Mouse (Mus musculus) forebrain, embryonic 14.5 days (tissue): ENCODE data around the gene Nkapd1. TPM values are rescaled to one million over a fixed set of nuclear protein-coding genes. Genes with fewer than 3 reads are reported as not detected.
A peak's percentile ranks its signal among the peaks of the same experiment; 100 is the strongest.

Experiments
- ATAC-seq: fragments of 200-750 bp; cut with Nextera tagmentation; 2 replicates; pipeline ENCODE4 v1.8.0; 2017; ENCODE audit warnings: mild to moderate bottlenecking, moderate library complexity
- DNase-seq: peaks from one replicate; pipeline ENCODE4 v3.0.0-alpha.2; 2015; ENCODE audit warnings: low spot score
- H3K27ac ChIP-seq: fragments of 300-500 bp; sonication (generic); 2 replicates; pipeline ENCODE4 v1.5.1; 2014; ENCODE audit warnings: low read depth, mild to moderate bottlenecking, control low read depth, low read length, moderate library complexity
- H3K27me3 ChIP-seq: fragments of 300-500 bp; sonication (generic); replicated peaks from 2 replicates; pipeline ENCODE4 v1.6.1; 2014; ENCODE audit warnings: low read length, control low read depth, mixed read lengths; ENCODE audit not compliant: control insufficient read depth, insufficient read depth
- H3K36me3 ChIP-seq: fragments of 300-500 bp; sonication (generic); 2 replicates; pipeline ENCODE4 v1.6.1; 2014; ENCODE audit warnings: low read length, control low read depth; ENCODE audit not compliant: control insufficient read depth, insufficient read depth
- H3K4me1 ChIP-seq: fragments of 300-500 bp; sonication (generic); 2 replicates; pipeline ENCODE4 v1.6.1; 2014; ENCODE audit warnings: antibody characterized with exemption, low read length, control low read depth; ENCODE audit not compliant: control insufficient read depth, insufficient read depth
- H3K4me2 ChIP-seq: fragments of 300-500 bp; sonication (generic); 2 replicates; pipeline ENCODE4 v1.6.1; 2014; ENCODE audit warnings: mild to moderate bottlenecking, control low read depth, low read length
- H3K4me3 ChIP-seq: fragments of 300-500 bp; sonication (generic); 2 replicates; pipeline ENCODE4 v1.5.1; 2014; ENCODE audit warnings: low read depth, low read length, control low read depth
- H3K9ac ChIP-seq: fragments of 300-500 bp; sonication (generic); 2 replicates; pipeline ENCODE4 v1.6.1; 2014; ENCODE audit warnings: mild to moderate bottlenecking, low read length, control low read depth, moderate library complexity
- H3K9me3 ChIP-seq: fragments of 300-500 bp; sonication (generic); replicated peaks from 2 replicates; pipeline ENCODE4 v1.6.1; 2016; ENCODE audit warnings: low read length, control low read depth, mixed read lengths; ENCODE audit not compliant: control insufficient read depth
- WGBS: fragments of 180-500 bp; shearing (Covaris S2); extraction: QIAGEN DNeasy Blood & Tissue Kit; methylation state at CpG from one replicate; pipeline ENCODE4 v1.1.7; 2014; 5-methylcytosine and 5-hydroxymethylcytosine counted together
- polyA plus RNA-seq: library from polyadenylated mRNA; unstranded; fragments of >200 nt; fragmentation: Nextera tagmentation; extraction: Ambion mirVana; gene quantifications from 2 replicates; pipeline ENCODE4 v1.2.1, GENCODE M21; 2014

The Nkapd1 gene
- polyA plus RNA-seq, 1 experiment from 2014 or later, result 22.0 TPM

GRCm38 (mm10) chr9:50603998-50604324, 13.3 kb downstream of the Nkapd1 start:
- 0% methylated on average over 24 of the region's 24 CpGs for WGBS
- H3K4me1 ChIP-seq, result peaks cover 18% of the 10 kb centered on the region
- H3K27ac ChIP-seq, result peak overlapping the region; percentile 76; the same call in 1 of the 2 replicates
- peak overlapping the region; percentile 85 for H3K9ac ChIP-seq
- H3K9me3 ChIP-seq, result no peaks in the 10 kb centered on the region
- DNase-seq (no peak), ATAC-seq (peak; percentile 87)
- H3K4me2 ChIP-seq, result peak overlapping the region; percentile 95
- no peaks in the 10 kb centered on the region for H3K27me3 ChIP-seq
- H3K36me3 ChIP-seq, result peaks cover 47% of the 10 kb centered on the region
- peak overlapping the region; percentile 67 for H3K4me3 ChIP-seq

- Histone ChIP-seq H3K27me3 (no peaks in the 10 kb centered on the region), H3K36me3 (peaks cover 47% of the 10 kb centered on the region), H3K4me3 (peak within 1 kb of the TSS; percentile 67), H3K27ac (peak within 1 kb of the TSS; percentile 76), H3K4me2 (peak within 1 kb of the TSS; percentile 95), H3K4me1 (peaks cover 18% of the 10 kb centered on the region), H3K9me3 (no peaks in the 10 kb centered on the region), H3K9ac (peak within 1 kb of the TSS; percentile 85)
- DNase-seq (peak; percentile 99), ATAC-seq (peak; percentile 98)
- 1% methylated on average over 48 of the region's 48 CpGs for WGBS
These were observed 13.9 kb downstream of the Nkapd1 start, which contains the start of the genes Sdhd and Timm8b for GRCm38 (mm10) chr9:50603189-50603997. Sdhd (minus strand) TSS chr9:50603812. Timm8b (plus strand) TSS chr9:50603910.

GRCm38 (mm10) chr9:50602055-50602845, 15.0 kb downstream of the Nkapd1 start:
- Histone ChIP-seq H3K4me1 (peaks cover 18% of the 10 kb centered on the region), H3K9ac (no peak overlapping the region), H3K9me3 (no peaks in the 10 kb centered on the region), H3K36me3 (peaks cover 47% of the 10 kb centered on the region), H3K4me2 (peak overlapping the region; percentile 95), H3K4me3 (peak overlapping the region; percentile 67), H3K27ac (no peak overlapping the region), H3K27me3 (no peaks in the 10 kb centered on the region)
- DNase-seq (no peak), ATAC-seq (no peak)
- 92% methylated on average over 7 of the region's 7 CpGs for WGBS

DNA sequence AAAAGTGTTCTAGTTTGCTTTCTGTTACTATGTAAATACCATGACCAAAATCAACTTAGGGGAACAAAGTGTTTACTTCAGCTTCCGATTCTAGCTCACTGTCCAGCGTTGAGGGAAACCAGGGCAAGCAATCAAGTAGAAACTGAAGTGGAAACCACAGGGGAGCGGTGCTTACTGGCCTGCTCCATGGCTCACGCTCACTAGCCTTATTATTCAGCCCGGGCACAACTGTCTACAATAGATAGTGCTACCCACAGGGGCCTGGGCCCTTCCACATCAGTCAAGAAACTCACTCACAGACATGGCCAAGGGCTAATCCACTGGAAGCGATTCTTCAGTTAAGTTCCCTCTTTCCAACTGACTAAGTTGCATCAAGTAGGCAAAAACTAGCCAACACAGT, 15.7 kb downstream of the Nkapd1 start:
- DNase-seq (no peak), ATAC-seq (no peak)
- no peak overlapping the region for H3K9ac ChIP-seq
- no peak overlapping the region for H3K27ac ChIP-seq
- H3K4me2 ChIP-seq, result no peak overlapping the region
- H3K9me3 ChIP-seq, result no peaks in the 10 kb centered on the region
- peaks cover 18% of the 10 kb centered on the region for H3K4me1 ChIP-seq
- 88% methylated on average over 6 of the region's 6 CpGs for WGBS
- H3K36me3 ChIP-seq, result peaks cover 49% of the 10 kb centered on the region
- no peak overlapping the region for H3K4me3 ChIP-seq
- H3K27me3 ChIP-seq, result no peaks in the 10 kb centered on the region

DNA sequence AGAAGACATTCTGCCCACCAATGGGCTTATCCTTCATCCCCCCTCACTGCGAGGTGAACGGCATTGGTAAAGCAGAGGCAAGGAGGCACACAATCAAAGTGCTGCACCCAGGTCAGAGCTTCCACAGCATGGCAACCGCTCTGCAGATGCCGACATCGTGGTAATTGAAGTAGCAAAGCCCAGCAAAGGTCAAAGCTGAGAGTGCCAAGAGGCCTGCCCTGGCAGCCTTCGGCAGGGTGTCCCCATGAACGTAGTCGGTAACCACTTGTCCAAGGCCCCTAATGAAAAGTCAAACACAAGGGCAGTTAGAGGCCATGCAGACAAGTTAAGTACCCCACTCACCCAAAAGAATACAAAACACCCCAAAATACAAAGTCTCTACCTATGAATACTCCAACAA, 20.3 kb downstream of the Nkapd1 start:
- Histone ChIP-seq H3K27ac (no peak overlapping the region), H3K4me2 (no peak overlapping the region), H3K9me3 (no peaks in the 10 kb centered on the region), H3K27me3 (no peaks in the 10 kb centered on the region), H3K36me3 (peaks cover 58% of the 10 kb centered on the region), H3K9ac (no peak overlapping the region), H3K4me3 (no peak overlapping the region), H3K4me1 (peaks cover under 1% of the 10 kb centered on the region; the same call in 1 of the 2 replicates)
- 95% methylated on average over 8 of the region's 8 CpGs for WGBS
- ATAC-seq (no peak), DNase-seq (no peak)

GRCm38 (mm10) chr9:50594794-50595417, 22.4 kb downstream of the Nkapd1 start:
- no peak overlapping the region for H3K4me2 ChIP-seq
- H3K27me3 ChIP-seq, result no peaks in the 10 kb centered on the region
- no peaks in the 10 kb centered on the region for H3K9me3 ChIP-seq
- DNase-seq, result no peak
- H3K27ac ChIP-seq, result no peak overlapping the region
- H3K36me3 ChIP-seq, result peaks cover 51% of the 10 kb centered on the region
- no peaks in the 10 kb centered on the region for H3K4me1 ChIP-seq
- no peak overlapping the region for H3K4me3 ChIP-seq
- WGBS, result 81% methylated on average over 12 of the region's 12 CpGs
- no peak for ATAC-seq
- no peak overlapping the region for H3K9ac ChIP-seq

DNA sequence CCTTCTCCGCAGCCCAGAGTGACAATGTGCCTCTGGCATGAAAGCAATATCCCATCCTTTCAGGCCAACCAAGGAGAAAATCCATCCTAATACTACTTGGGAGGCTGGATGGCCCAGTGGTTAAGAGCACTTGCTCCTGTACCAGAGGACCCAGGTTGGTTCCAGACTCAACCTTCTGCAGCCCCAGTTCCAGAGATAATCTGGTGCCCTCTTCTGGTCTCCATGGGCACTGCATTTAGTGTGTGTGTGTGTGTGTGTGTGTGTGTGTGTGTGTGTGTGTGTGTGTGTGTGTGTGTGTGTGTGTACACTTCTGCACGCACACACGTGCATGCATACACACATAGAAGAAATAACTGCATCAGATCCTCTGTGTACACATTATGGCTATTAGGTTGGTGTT, 23.7 kb downstream of the Nkapd1 start:
- Histone ChIP-seq H3K4me1 (no peaks in the 10 kb centered on the region), H3K4me3 (no peak overlapping the region), H3K9ac (no peak overlapping the region), H3K36me3 (peaks cover 39% of the 10 kb centered on the region), H3K27ac (no peak overlapping the region), H3K27me3 (no peaks in the 10 kb centered on the region), H3K4me2 (no peak overlapping the region), H3K9me3 (no peaks in the 10 kb centered on the region)
- ATAC-seq, result no peak
- peak; percentile 13 for DNase-seq
- 76% methylated on average over 3 of the region's 3 CpGs for WGBS

GRCm38 (mm10) chr9:50592955-50593354, 24.3 kb downstream of the Nkapd1 start:
- H3K4me3 ChIP-seq, result no peak overlapping the region
- ATAC-seq, result no peak

More at GRCm38 (mm10) chr9:50592955-50593354, 24.3 kb downstream of the Nkapd1 start:
- H3K4me2 ChIP-seq, result no peak overlapping the region
- no peak for DNase-seq
- H3K9ac ChIP-seq, result no peak overlapping the region
- H3K4me1 ChIP-seq, result no peaks in the 10 kb centered on the region
- peaks cover 33% of the 10 kb centered on the region for H3K36me3 ChIP-seq
- no peaks in the 10 kb centered on the region for H3K9me3 ChIP-seq
- WGBS, result 90% methylated on average over 9 of the region's 9 CpGs
- no peak overlapping the region for H3K27ac ChIP-seq
- no peaks in the 10 kb centered on the region for H3K27me3 ChIP-seq
